Mouse (Mus musculus): ENCODE measurements around the gene Nckap5. TPM values are rescaled to one million over a fixed set of nuclear protein-coding genes. Genes with fewer than 3 reads are reported as not detected.

Gene Nckap5
- polyA plus RNA-seq, 1 experiment = 0.11 TPM

DNA sequence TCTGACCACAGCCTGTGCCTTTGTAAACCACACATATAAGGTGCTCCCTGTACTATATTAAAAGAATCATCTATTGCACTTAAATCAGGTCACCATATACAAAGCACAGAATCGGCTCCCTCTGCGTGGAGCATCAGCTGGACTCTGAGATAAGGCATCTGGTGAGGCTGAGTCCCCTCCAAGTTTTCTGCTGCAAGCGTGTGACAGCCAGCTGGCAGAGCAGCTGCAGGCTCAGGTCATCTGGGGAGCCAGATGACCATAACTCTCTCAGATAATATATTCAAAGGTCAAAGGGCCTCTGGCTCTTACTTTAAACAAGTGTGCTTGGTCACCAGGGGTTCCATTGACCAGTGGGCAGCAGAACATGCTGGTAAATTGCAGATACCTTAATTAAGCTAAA lies 233.2 kb downstream of the Nckap5 start:
- Histone ChIP-seq H3K27me3 (ENCODE audit: control insufficient read depth, insufficient read depth, insufficient read length) (no peaks in the 10 kb centered on the region), H3K4me3 (no peak overlapping the region), H3K79me2 (ENCODE audit: control insufficient read depth, insufficient read depth) (no peaks in the 10 kb centered on the region), H3K4me2 (ENCODE audit: low read depth) (no peak overlapping the region), H3K36me3 (ENCODE audit: control insufficient read depth, insufficient read depth) (no peaks in the 10 kb centered on the region), H3ac (ENCODE audit: control insufficient read depth, insufficient read length) (no peak overlapping the region)
- peak; percentile 55 to 89 (median 74) for TF ChIP-seq MYOD1 (IDR thresholded peaks at IDR 0.05; ENCODE audit: control insufficient read depth in 1 of 3, insufficient read length in 2 of 3, low read depth in 2 of 3)
- TF ChIP-seq TCF3 (IDR thresholded peaks at IDR 0.05; ENCODE audit: insufficient read length, low read depth) = no peak
- TF ChIP-seq SRF (IDR thresholded peaks at IDR 0.05; ENCODE audit: control insufficient read depth, insufficient read length, low read depth) = no peak
- TF ChIP-seq POLR2A (IDR thresholded peaks at IDR 0.05; ENCODE audit: insufficient read length, low read depth) = no peak
- peak; percentile 76 to 89 (median 88) for TF ChIP-seq MYOG (IDR thresholded peaks at IDR 0.05; ENCODE audit: control insufficient read depth in 1 of 3, insufficient read depth in 1 of 3, insufficient read length in 2 of 3, low read depth in 2 of 3)
- TF ChIP-seq CEBPB (IDR thresholded peaks at IDR 0.05; ENCODE audit: insufficient read depth, poor library complexity, severe bottlenecking) = no peak
- TF ChIP-seq TCF12 (IDR thresholded peaks at IDR 0.05; ENCODE audit: insufficient read depth, poor library complexity, severe bottlenecking) = peak; percentile 75
- no peak for TF ChIP-seq POLR2AphosphoS2 (IDR thresholded peaks at IDR 0.05; ENCODE audit: insufficient read length, low read depth)
- no peak for TF ChIP-seq MAX (IDR thresholded peaks at IDR 0.05; ENCODE audit: low read depth)
- TF ChIP-seq E2F4 (IDR thresholded peaks at IDR 0.05; ENCODE audit: insufficient read depth) = no peak
- no peak for TF ChIP-seq USF1 (IDR thresholded peaks at IDR 0.05; ENCODE audit: low read depth)
- TF ChIP-seq REST (IDR thresholded peaks at IDR 0.05; ENCODE audit: insufficient read depth, insufficient read length) = no peak

DNA sequence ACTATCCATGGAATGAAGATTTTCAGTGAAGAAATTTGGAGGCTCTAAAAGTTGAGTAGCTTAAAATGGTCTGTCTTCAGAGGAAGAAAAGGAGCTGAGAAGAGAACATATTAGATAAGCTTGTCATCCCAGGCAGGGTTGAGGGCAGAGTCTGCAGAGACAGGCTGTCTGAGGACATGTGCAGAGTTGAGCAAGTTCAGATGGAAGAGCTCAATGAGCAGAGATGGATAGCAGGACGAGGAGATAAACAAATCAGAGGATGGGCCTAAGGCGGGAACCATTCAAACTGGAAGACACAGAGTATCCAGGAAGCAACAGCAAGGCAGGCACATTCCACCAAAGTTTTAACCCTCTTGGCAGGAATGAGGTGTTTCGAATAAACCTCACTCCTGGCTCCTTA lies 235.8 kb downstream of the Nckap5 start:
- H3K4me2 ChIP-seq (ENCODE audit: low read depth) = no peak overlapping the region
- no peak overlapping the region for H3ac ChIP-seq (ENCODE audit: control insufficient read depth, insufficient read length)
- H3K79me2 ChIP-seq (ENCODE audit: control insufficient read depth, insufficient read depth) = no peaks in the 10 kb centered on the region
- H3K27me3 ChIP-seq (ENCODE audit: control insufficient read depth, insufficient read depth, insufficient read length) = no peaks in the 10 kb centered on the region
- H3K36me3 ChIP-seq (ENCODE audit: control insufficient read depth, insufficient read depth) = no peaks in the 10 kb centered on the region
- TF ChIP-seq MYOD1 (IDR thresholded peaks at IDR 0.05; ENCODE audit: control insufficient read depth in 1 of 3, insufficient read length in 2 of 3, low read depth in 2 of 3) (no peak), POLR2AphosphoS2 (IDR thresholded peaks at IDR 0.05; ENCODE audit: insufficient read length, low read depth) (no peak), REST (IDR thresholded peaks at IDR 0.05; ENCODE audit: insufficient read depth, insufficient read length) (no peak), SRF (IDR thresholded peaks at IDR 0.05; ENCODE audit: control insufficient read depth, insufficient read length, low read depth) (no peak), E2F4 (IDR thresholded peaks at IDR 0.05; ENCODE audit: insufficient read depth) (no peak), TCF12 (IDR thresholded peaks at IDR 0.05; ENCODE audit: insufficient read depth, poor library complexity, severe bottlenecking) (no peak), USF1 (IDR thresholded peaks at IDR 0.05; ENCODE audit: low read depth) (no peak), MYOG (IDR thresholded peaks at IDR 0.05; ENCODE audit: control insufficient read depth in 1 of 3, insufficient read depth in 1 of 3, insufficient read length in 2 of 3, low read depth in 2 of 3) (no peak), MAX (IDR thresholded peaks at IDR 0.05; ENCODE audit: low read depth) (no peak)
- H3K4me3 ChIP-seq = no peak overlapping the region

DNA sequence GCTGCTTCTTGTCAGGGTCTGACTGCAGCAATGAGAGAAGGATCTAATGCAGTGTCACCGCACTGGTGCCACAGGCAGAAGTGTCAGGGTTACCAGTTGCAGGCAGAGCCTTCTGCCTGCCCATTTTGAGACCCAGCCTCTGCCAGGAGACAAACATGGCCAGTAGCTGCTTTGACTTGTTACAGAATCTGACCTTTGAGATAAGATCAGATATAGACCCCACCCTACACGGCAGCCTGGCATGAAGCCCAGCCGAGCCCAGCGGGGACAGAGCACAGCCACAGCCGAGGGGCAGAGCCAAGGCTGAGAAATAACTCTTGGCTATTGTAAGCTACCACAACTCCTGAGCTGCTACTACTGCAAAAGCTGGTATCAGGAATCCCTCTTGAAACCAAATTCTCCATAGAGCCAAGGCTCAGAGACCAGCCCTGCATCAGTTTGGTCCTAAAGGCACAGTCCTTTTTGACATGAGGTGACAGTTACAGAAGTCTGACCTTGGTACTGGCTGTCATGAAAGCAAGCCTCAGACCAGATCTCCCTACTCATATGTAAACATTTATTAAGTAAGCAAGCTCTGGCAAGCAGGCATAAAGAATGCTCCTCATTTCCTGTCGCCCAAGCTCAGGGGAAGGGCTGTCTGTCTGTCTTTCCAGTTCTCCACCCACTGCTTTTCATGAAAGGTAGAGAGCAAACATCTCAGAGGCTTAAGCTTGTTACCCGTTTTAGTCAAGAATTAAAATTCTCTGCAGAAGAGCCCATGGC lies 237.4 kb downstream of the Nckap5 start:
- Histone ChIP-seq H3K36me3 (ENCODE audit: control insufficient read depth, insufficient read depth) (no peaks in the 10 kb centered on the region), H3K4me3 (no peak overlapping the region), H3K27me3 (ENCODE audit: control insufficient read depth, insufficient read depth, insufficient read length) (no peaks in the 10 kb centered on the region), H3K4me2 (ENCODE audit: low read depth) (no peak overlapping the region), H3ac (ENCODE audit: control insufficient read depth, insufficient read length) (no peak overlapping the region), H3K79me2 (ENCODE audit: control insufficient read depth, insufficient read depth) (no peaks in the 10 kb centered on the region)
- TF ChIP-seq CEBPB (IDR thresholded peaks at IDR 0.05; ENCODE audit: insufficient read depth, poor library complexity, severe bottlenecking) = no peak
- no peak for TF ChIP-seq MYOG (IDR thresholded peaks at IDR 0.05; ENCODE audit: control insufficient read depth in 1 of 3, insufficient read depth in 1 of 3, insufficient read length in 2 of 3, low read depth in 2 of 3)
- no peak for TF ChIP-seq MYOD1 (IDR thresholded peaks at IDR 0.05; ENCODE audit: control insufficient read depth in 1 of 3, insufficient read length in 2 of 3, low read depth in 2 of 3)
- no peak for TF ChIP-seq TCF12 (IDR thresholded peaks at IDR 0.05; ENCODE audit: insufficient read depth, poor library complexity, severe bottlenecking)
- TF ChIP-seq POLR2A (IDR thresholded peaks at IDR 0.05; ENCODE audit: insufficient read length, low read depth) = no peak
- TF ChIP-seq MAX (IDR thresholded peaks at IDR 0.05; ENCODE audit: low read depth) = no peak
- TF ChIP-seq E2F4 (IDR thresholded peaks at IDR 0.05; ENCODE audit: insufficient read depth) = no peak
- TF ChIP-seq SRF (IDR thresholded peaks at IDR 0.05; ENCODE audit: control insufficient read depth, insufficient read length, low read depth) = no peak
- no peak for TF ChIP-seq TCF3 (IDR thresholded peaks at IDR 0.05; ENCODE audit: insufficient read length, low read depth)
- TF ChIP-seq REST (IDR thresholded peaks at IDR 0.05; ENCODE audit: insufficient read depth, insufficient read length) = no peak
- TF ChIP-seq POLR2AphosphoS2 (IDR thresholded peaks at IDR 0.05; ENCODE audit: insufficient read length, low read depth) = no peak
- TF ChIP-seq USF1 (IDR thresholded peaks at IDR 0.05; ENCODE audit: low read depth) = no peak

DNA sequence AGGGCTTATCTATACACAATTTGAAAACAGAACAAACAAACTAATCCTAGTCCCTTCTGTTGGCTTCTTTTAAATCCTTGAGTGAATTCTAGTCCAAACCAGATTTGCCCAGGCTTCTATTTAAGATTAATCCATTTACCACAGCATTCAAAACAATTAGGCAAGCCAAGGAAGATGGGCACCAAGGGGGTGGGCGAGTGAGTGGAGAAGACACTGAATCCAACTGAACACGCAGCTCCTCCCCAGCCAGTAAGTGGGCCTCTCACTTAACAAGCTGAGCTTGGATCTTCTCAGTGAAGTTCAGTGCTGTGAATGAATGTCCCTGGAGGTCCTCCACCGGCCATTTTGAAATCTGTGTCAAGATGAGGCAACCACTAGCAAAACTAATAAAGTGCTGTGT lies 239.7 kb downstream of the Nckap5 start:
- Histone ChIP-seq H3K4me2 (ENCODE audit: low read depth) (no peak overlapping the region), H3K36me3 (ENCODE audit: control insufficient read depth, insufficient read depth) (no peaks in the 10 kb centered on the region), H3K79me2 (ENCODE audit: control insufficient read depth, insufficient read depth) (no peaks in the 10 kb centered on the region), H3K4me3 (no peak overlapping the region), H3ac (ENCODE audit: control insufficient read depth, insufficient read length) (no peak overlapping the region), H3K27me3 (ENCODE audit: control insufficient read depth, insufficient read depth, insufficient read length) (no peaks in the 10 kb centered on the region)
- no peak for TF ChIP-seq CEBPB (IDR thresholded peaks at IDR 0.05; ENCODE audit: insufficient read depth, poor library complexity, severe bottlenecking)
- TF ChIP-seq POLR2AphosphoS2 (IDR thresholded peaks at IDR 0.05; ENCODE audit: insufficient read length, low read depth) = no peak
- no peak for TF ChIP-seq TCF3 (IDR thresholded peaks at IDR 0.05; ENCODE audit: insufficient read length, low read depth)
- no peak for TF ChIP-seq E2F4 (IDR thresholded peaks at IDR 0.05; ENCODE audit: insufficient read depth)
- no peak for TF ChIP-seq REST (IDR thresholded peaks at IDR 0.05; ENCODE audit: insufficient read depth, insufficient read length)
- no peak for TF ChIP-seq SRF (IDR thresholded peaks at IDR 0.05; ENCODE audit: control insufficient read depth, insufficient read length, low read depth)
- TF ChIP-seq POLR2A (IDR thresholded peaks at IDR 0.05; ENCODE audit: insufficient read length, low read depth) = no peak
- TF ChIP-seq USF1 (IDR thresholded peaks at IDR 0.05; ENCODE audit: low read depth) = no peak
- no peak for TF ChIP-seq TCF12 (IDR thresholded peaks at IDR 0.05; ENCODE audit: insufficient read depth, poor library complexity, severe bottlenecking)
- TF ChIP-seq MAX (IDR thresholded peaks at IDR 0.05; ENCODE audit: low read depth) = no peak
- no peak for TF ChIP-seq MYOG (IDR thresholded peaks at IDR 0.05; ENCODE audit: control insufficient read depth in 1 of 3, insufficient read depth in 1 of 3, insufficient read length in 2 of 3, low read depth in 2 of 3)

All from myocyte (in vitro differentiated cells).